Mouse (Mus musculus): Measurements from ENCODE around the gene Nfkbil1. TPM values are rescaled to one million over a fixed set of nuclear protein-coding genes. Genes with fewer than 3 reads are reported as not detected.
"Not testable (repeated sequence)": the region's sequence is repeated elsewhere in the genome, so short reads cannot be mapped to it uniquely, and the experiment has no call there.

Nfkbil1 gene
- polyA plus RNA-seq, 1 experiment from 2014 or later, result 7.8 TPM

DNA sequence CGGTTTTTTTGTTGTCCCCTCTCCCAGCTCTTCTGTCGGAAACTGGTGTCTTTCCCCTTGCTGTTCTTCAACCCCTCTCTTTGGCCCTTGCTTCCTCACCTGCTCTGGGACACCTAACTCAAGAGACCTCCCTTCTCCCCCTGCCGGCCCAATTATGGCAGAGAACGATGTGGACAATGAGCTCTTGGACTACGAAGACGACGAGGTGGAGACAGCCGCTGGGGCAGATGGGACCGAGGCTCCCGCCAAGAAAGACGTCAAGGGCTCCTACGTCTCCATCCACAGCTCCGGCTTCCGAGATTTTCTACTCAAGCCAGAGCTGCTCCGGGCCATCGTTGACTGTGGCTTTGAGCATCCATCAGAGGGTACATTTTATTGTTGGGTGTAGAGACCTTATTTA, 7.5 kb upstream of the Nfkbil1 start:
- Histone ChIP-seq H3K9ac (peak overlapping the region; percentile 93), H3K4me2 (peak overlapping the region; percentile 79), H3K4me1 (replicated peaks) (peaks cover 50% of the 10 kb centered on the region), H3K27me3 (no peaks in the 10 kb centered on the region), H3K36me3 (peaks cover 48% of the 10 kb centered on the region), H3K4me3 (peak overlapping the region; percentile 81), H3K9me3 (replicated peaks) (no peaks in the 10 kb centered on the region), H3K27ac (peak overlapping the region; percentile 98)
- WGBS, result 4% methylated on average over 16 of the region's 16 CpGs
- no peak for ATAC-seq (replicated peaks; ENCODE audit: insufficient number of reproducible peaks, insufficient read depth, low FRiP score, low read depth)

DNA sequence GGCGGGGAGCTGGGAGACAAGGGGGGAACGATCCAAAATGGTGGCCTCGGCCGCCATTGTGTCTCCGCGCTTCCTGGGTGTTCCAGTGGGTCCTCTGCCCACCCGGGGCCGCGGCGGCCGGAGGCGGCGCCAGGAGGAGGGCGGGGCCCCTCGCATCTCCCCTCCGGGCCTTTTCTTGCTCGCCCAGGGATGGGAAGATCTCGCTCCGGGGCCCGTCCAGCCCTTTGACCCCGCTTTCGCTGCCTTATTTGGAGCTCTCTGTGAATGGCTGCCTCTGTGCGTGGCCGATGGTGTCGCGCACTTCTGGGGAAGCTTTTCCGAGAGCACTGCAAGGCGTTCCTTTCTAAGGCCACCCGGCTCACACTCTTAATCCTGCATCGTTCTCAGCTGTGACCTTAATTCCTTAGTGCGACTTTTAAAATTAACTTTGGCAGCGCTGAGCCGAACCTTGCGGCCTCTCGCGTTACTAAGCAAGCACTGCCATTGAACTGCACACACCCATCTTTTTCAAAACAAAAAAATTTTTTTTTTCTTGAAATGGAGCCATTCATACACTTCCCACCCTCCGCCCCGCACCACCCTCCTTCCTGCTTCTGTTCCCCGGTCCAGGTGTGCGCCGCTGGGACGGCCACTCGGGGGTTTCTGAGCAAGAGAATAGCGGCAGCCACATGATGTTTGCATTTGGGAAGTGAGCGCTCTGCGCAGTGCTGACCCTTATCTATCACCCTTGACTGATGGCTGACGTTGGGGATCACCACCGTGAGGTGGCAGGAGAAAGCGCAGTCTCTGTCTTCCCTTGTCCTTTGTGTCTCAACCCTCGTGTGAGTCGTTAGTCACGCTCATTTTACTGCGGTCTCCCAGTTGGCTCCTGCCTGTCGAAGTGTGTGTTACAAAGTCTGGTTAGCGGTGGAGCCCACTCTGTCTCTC, 6.7 kb upstream of the Nfkbil1 start:
- WGBS, result under 1% methylated on average over 55 of the region's 55 CpGs
- peaks cover 41% of the 10 kb centered on the region for H3K36me3 ChIP-seq
- ATAC-seq (replicated peaks; ENCODE audit: insufficient number of reproducible peaks, insufficient read depth, low FRiP score, low read depth), result peak; percentile 37

DNA sequence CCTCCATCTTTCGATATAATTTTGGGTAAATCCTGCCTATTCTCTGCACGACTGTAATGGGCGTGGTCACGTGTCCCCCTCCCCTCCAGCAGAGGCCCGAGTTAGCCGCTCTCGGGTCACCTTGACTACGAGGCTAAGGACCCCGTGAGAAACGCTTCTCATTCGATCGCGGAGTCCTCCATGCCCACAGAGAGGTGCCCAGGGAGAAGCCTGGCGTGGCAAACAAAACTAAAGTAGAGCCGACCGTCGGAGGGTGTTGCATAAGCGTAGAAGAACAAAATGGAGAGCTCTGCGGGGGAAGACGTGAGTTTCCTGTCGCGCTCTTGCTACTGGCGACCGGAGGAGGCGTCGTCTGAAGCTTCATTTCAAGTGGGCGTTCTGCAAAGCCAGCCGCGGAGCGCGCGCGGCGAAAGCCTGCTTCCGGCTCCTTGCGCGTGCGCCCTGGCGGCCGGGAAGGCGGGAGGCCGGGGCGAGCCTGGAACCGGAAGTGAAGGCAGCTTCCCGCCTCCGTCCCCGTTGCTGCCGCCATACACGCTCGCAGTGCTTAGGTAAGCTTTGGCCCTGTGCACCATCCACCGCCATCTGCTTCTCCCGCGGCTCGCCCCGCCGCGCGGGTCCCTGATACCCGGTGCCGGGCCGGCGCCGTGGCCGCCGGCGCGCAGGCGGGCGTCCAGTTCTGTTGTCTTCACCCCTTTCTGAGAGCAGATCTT, 5.9 kb upstream of the Nfkbil1 start, which contains the start of gene Ddx39b:
TSS of gene Ddx39b (plus strand) at position 442 of the 710 bp plus-strand sequence.
- H3K4me2 ChIP-seq, result peak within 1 kb of the TSS; percentile 79
- H3K4me3 ChIP-seq, result peak within 1 kb of the TSS; percentile 81
- H3K4me1 ChIP-seq (replicated peaks), result peaks cover 46% of the 10 kb centered on the region
- ATAC-seq (replicated peaks; ENCODE audit: insufficient number of reproducible peaks, insufficient read depth, low FRiP score, low read depth), result peak; percentile 89
- peak within 1 kb of the TSS; percentile 93 for H3K9ac ChIP-seq
- peak within 1 kb of the TSS; percentile 98 for H3K27ac ChIP-seq
- no peaks in the 10 kb centered on the region for H3K9me3 ChIP-seq (replicated peaks)
- H3K36me3 ChIP-seq, result peaks cover 33% of the 10 kb centered on the region
- WGBS, result under 1% methylated on average over 68 of the region's 69 CpGs
- no peaks in the 10 kb centered on the region for H3K27me3 ChIP-seq

More for the DNA sequence above, 6.7 kb upstream of the Nfkbil1 start:
- H3K4me3 ChIP-seq, result peak overlapping the region; percentile 81
- no peaks in the 10 kb centered on the region for H3K27me3 ChIP-seq
- peak overlapping the region; percentile 93 for H3K9ac ChIP-seq
- no peaks in the 10 kb centered on the region for H3K9me3 ChIP-seq (replicated peaks)
- peak overlapping the region; percentile 98 for H3K27ac ChIP-seq
- H3K4me2 ChIP-seq, result peak overlapping the region; percentile 79
- peaks cover 49% of the 10 kb centered on the region for H3K4me1 ChIP-seq (replicated peaks)

DNA sequence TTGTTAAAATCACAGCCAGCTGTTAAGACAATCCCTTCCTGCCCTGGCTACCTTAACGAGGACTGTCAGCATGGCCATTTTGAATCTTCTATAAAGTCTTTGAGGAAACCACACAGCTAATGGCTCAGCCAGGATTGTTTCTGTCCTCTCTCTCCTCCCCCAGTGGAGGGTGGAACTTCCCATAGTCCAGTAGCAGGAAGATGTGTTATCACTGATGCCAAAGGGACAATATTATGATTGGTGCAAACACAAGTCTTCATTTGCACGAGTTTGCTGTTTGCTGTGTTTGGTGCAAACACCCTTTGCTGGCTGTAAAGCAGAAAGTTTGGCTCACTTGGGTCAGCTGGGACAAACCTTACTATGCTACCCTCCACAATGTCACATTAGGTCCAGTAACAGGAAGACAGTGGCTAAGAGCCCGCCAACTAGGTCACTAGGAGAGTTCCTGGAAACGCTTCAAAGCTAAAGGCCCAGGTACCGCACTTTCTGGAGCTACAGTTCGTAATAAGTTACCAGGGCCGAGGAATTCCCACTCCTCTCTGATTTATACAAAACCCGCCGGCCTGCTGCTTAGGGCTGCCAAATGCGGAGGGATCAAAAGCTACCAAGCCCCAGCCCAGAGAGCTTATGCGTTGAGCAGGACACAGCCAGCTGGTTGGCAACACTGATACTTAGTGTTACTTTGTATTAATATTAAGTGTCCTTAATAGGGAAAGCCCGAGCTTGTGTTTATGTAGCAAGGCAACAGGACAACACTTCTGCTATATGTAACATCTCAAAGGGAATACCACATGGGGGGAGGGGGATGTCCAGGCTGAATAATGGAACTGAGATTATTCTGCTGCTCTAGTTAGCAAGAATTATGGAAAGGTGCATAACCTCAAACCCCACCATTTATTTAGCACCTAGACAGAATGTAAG, 5.1 kb upstream of the Nfkbil1 start:
- H3K27me3 ChIP-seq, result no peaks in the 10 kb centered on the region
- H3K9ac ChIP-seq, result peak overlapping the region; percentile 93
- peaks cover 38% of the 10 kb centered on the region for H3K4me1 ChIP-seq (replicated peaks)
- H3K9me3 ChIP-seq (replicated peaks), result no peaks in the 10 kb centered on the region
- peak overlapping the region; percentile 79 for H3K4me2 ChIP-seq
- 31% methylated on average over 12 of the region's 12 CpGs for WGBS
- peak overlapping the region; percentile 98 for H3K27ac ChIP-seq
- peaks cover 25% of the 10 kb centered on the region for H3K36me3 ChIP-seq
- ATAC-seq (replicated peaks; ENCODE audit: insufficient number of reproducible peaks, insufficient read depth, low FRiP score, low read depth), result no peak
- H3K4me3 ChIP-seq, result peak overlapping the region; percentile 81

DNA sequence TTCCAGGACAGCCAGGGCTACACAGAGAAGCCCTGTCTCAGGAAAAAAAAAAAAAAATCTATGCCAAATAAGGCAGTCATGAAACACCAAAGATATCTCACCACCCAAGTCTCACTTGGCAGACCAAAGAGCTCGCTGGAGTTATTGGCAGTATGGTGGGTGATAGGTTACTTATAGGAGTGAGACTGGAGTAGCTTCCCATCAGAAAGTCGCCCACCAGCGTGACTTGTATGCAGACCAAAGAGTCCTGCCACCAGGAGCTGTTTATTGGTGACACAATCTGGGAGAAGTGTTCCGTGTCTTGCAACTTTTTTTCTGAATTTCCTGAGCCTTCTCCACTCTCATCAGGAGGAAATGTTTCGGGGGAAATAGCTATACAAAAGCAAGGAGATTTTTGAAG, 4.1 kb upstream of the Nfkbil1 start:
- no peak for ATAC-seq (replicated peaks; ENCODE audit: insufficient number of reproducible peaks, insufficient read depth, low FRiP score, low read depth)
- Histone ChIP-seq H3K4me1 (replicated peaks) (peaks cover 31% of the 10 kb centered on the region), H3K4me2 (no peak overlapping the region), H3K27me3 (no peaks in the 10 kb centered on the region), H3K9me3 (replicated peaks) (no peaks in the 10 kb centered on the region), H3K4me3 (no peak overlapping the region), H3K36me3 (peaks cover 15% of the 10 kb centered on the region), H3K9ac (no peak overlapping the region), H3K27ac (peak overlapping the region; percentile 98; the same call in 1 of the 2 replicates)
- WGBS, result 77% methylated on average over 5 of the region's 5 CpGs

DNA sequence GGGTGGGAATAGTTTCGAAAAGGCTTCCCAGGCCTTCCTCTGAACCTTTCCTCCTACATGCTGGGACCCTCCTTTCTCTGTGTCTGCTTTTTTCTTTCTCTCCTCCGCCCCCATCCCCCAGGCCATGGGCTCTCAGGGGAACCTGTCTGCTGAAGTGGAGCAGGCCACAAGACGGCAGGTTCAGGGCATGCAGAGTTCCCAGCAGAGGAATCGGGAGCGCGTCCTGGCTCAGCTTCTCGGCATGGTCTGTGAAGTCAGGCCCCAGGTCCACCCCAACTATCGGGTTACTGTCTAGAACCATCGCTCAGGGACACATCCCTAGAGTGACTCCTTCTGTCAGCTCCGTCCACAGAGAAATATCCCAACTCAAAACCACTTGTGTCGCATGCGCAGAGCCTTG, 1.9 kb upstream of the Nfkbil1 start:
- peaks cover 34% of the 10 kb centered on the region for H3K4me1 ChIP-seq (replicated peaks)
- H3K36me3 ChIP-seq, result peaks cover 2% of the 10 kb centered on the region; the same call in 1 of the 2 replicates
- H3K9ac ChIP-seq, result no peak overlapping the region
- 81% methylated on average over 12 of the region's 12 CpGs for WGBS
- no peaks in the 10 kb centered on the region for H3K27me3 ChIP-seq
- H3K27ac ChIP-seq, result no peak overlapping the region
- no peak overlapping the region for H3K4me2 ChIP-seq
- no peaks in the 10 kb centered on the region for H3K9me3 ChIP-seq (replicated peaks)
- ATAC-seq (replicated peaks; ENCODE audit: insufficient number of reproducible peaks, insufficient read depth, low FRiP score, low read depth), result no peak
- no peak overlapping the region for H3K4me3 ChIP-seq

DNA sequence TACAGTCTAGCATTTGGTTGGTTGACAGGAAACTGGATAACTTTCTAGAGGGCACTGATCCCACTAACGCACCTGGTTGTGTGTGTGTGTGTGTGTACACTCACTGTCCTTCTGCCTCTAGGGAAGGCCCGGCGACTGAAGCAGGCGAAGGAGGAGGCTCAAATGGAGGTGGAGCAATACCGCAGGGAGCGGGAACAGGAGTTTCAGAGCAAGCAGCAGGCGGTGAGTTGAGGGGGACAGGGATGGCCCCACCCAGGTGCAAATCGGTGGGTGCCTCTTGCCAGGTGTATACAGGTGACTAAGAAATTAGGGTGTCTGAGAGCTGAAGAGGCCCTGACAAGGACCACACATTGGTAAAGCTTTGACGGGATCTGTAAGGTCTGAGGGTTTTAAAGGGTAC, 1.4 kb upstream of the Nfkbil1 start:
- Histone ChIP-seq H3K36me3 (peaks cover 2% of the 10 kb centered on the region; the same call in 1 of the 2 replicates), H3K9ac (no peak overlapping the region), H3K4me3 (no peak overlapping the region), H3K4me1 (replicated peaks) (peaks cover 39% of the 10 kb centered on the region), H3K4me2 (no peak overlapping the region), H3K27me3 (no peaks in the 10 kb centered on the region), H3K9me3 (replicated peaks) (no peaks in the 10 kb centered on the region), H3K27ac (no peak overlapping the region)
- 71% methylated on average over 9 of the region's 9 CpGs for WGBS
- ATAC-seq (replicated peaks; ENCODE audit: insufficient number of reproducible peaks, insufficient read depth, low FRiP score, low read depth), result no peak

DNA sequence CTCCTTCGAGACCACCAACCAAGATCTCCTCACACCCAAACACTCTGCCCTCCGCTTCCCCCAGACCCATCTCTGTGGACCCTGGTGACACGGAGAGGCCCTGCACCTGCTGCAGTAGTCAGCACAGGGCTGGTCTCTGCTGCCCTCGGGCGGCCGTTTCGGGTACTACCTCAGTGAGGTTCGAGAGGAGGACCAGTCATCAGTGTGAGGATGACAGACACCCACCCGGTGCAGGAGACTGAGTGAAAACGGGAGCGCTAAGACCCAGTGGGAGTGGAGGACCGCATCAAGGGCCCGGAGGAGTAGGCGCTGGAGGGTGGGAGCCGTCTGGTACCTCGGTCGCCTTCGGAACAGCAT, 776 bp upstream of the Nfkbil1 start:
- Histone ChIP-seq H3K9me3 (replicated peaks) (no peaks in the 10 kb centered on the region), H3K27ac (peak overlapping the region; percentile 96), H3K4me3 (peak overlapping the region; percentile 63), H3K4me2 (peak overlapping the region; percentile 90), H3K9ac (peak overlapping the region; percentile 75), H3K4me1 (replicated peaks) (peaks cover 43% of the 10 kb centered on the region), H3K27me3 (no peaks in the 10 kb centered on the region), H3K36me3 (peaks cover 2% of the 10 kb centered on the region; the same call in 1 of the 2 replicates)
- under 1% methylated on average over 18 of the region's 18 CpGs for WGBS
- ATAC-seq (replicated peaks; ENCODE audit: insufficient number of reproducible peaks, insufficient read depth, low FRiP score, low read depth), result peak; percentile 59

DNA sequence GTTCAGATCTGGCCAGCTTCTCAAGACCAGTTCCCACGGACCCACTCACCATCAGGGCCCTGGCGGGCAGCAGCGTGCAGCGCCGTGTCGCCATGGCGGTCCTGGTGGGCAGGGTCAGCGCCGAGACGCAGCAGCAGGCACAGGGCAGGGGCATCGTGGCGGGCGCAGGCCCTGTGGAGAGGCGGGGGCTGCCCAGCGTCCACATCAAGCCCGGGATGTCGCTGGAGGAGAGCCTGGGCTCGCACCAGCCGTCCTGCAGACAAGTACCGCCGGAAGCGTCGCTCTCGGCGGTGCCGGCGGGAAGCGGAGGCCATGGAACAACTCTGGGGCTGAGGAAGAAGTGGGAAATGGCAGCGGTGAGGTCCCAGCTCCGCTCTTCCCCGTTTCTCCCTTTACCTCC, 689 bp downstream of the Nfkbil1 start:
- peak overlapping the region; percentile 75 for H3K9ac ChIP-seq
- H3K4me2 ChIP-seq, result peak overlapping the region; percentile 90
- peaks cover 34% of the 10 kb centered on the region for H3K4me1 ChIP-seq (replicated peaks)
- no peaks in the 10 kb centered on the region for H3K9me3 ChIP-seq (replicated peaks)
- 2% methylated on average over 31 of the region's 31 CpGs for WGBS
- peak overlapping the region; percentile 63 for H3K4me3 ChIP-seq
- H3K27ac ChIP-seq, result peak overlapping the region; percentile 96
- ATAC-seq (replicated peaks; ENCODE audit: insufficient number of reproducible peaks, insufficient read depth, low FRiP score, low read depth), result no peak
- no peaks in the 10 kb centered on the region for H3K27me3 ChIP-seq
- peaks cover 11% of the 10 kb centered on the region; the same call in 1 of the 2 replicates for H3K36me3 ChIP-seq

DNA sequence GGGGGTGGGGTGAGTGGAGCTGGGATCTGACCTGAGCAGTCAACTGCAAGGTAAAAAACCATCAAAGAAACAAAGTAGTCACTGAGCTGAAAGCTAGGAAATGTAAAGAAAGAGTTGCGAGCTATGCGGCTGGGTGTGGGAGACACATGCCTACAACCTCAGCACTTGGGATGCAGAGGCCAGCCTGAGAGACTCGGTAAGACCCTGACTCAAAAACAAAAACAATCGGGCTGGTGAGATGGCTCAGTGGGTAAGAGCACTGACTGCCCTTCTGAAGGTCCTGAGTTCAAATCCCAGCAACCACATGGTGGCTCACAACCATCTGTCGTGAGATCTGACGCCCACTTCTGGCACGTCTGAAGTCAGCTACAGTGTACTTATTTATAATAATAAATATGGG, 1.5 kb downstream of the Nfkbil1 start:
- Histone ChIP-seq H3K4me3 (peak overlapping the region; percentile 63), H3K4me1 (replicated peaks) (peaks cover 34% of the 10 kb centered on the region), H3K4me2 (peak overlapping the region; percentile 90), H3K27ac (peak overlapping the region; percentile 96), H3K36me3 (peaks cover 19% of the 10 kb centered on the region)
- not testable (repeated sequence) for H3K27me3 ChIP-seq; H3K9ac ChIP-seq; H3K9me3 ChIP-seq (replicated peaks); ATAC-seq (replicated peaks; ENCODE audit: insufficient number of reproducible peaks, insufficient read depth, low FRiP score, low read depth)
- 80% methylated on average over 7 of the region's 7 CpGs for WGBS

Data from heart, embryonic 15.5 days (tissue).